Mouse (Mus musculus) kidney, adult 2 months (tissue): ENCODE measurements around the gene Sec24c.

Source experiments
- CTCF ChIP-seq: fragments of 200-500 bp; conservative IDR thresholded peaks from 2 replicates; pipeline ENCODE4 v1.5.1; 2011; ENCODE audit warnings: low read depth, mild to moderate bottlenecking, control low read depth, low read length, moderate library complexity, mixed read lengths; ENCODE audit not compliant: insufficient read depth, insufficient read length
- POLR2A ChIP-seq: fragments of 200-500 bp; IDR thresholded peaks from one replicate; pipeline ENCODE4 v1.6.1; 2011; ENCODE audit warnings: low read depth, low read length, control low read depth

DNA sequence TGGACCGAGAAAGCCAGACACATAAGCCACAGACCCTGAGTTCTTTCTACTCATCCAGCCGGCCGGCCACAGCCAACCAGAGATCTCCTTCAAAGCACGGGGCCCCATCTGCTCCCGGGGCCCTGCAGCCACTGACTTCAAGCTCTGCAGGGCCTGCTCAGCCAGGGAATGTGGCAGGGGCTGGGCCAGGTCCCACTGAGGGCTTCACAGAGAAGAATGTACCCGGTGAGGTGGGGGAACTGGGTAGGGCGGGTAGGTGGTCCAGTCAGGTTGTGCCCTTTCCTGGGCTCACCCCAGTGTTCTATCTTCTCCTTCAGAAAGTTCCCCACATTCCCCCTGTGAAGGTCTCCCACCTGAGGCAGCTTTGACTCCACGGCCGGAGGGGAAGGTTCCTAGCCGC is 44.3 kb downstream of the Sec24c start:
- TF ChIP-seq CTCF (no peak), POLR2A (no peak)
